Mouse (Mus musculus) heart, embryonic 11.5 days (tissue): ENCODE measurements around the gene Dnajc7. TPM values are rescaled to one million over a fixed set of nuclear protein-coding genes. Genes with fewer than 3 reads are reported as not detected.
"Not testable (repeated sequence)": the region's sequence is repeated elsewhere in the genome, so short reads cannot be mapped to it uniquely, and the experiment has no call there.

Experiments
- ATAC-seq: fragments of 200-750 bp; cut with Nextera tagmentation; replicated peaks from 2 replicates; pipeline ENCODE4 v1.8.0; 2017; ENCODE audit warnings: moderate library complexity; ENCODE audit not compliant: insufficient number of reproducible peaks, low FRiP score, low TSS enrichment
- H3K27ac ChIP-seq: fragments of 300-500 bp; sonication (generic); 2 replicates; pipeline ENCODE4 v1.5.1; 2014; ENCODE audit warnings: mild to moderate bottlenecking, low read depth, low read length
- H3K27me3 ChIP-seq: fragments of 300-500 bp; sonication (generic); 2 replicates; pipeline ENCODE4 v1.6.1; 2014; ENCODE audit warnings: mild to moderate bottlenecking, low read length, mixed read lengths; ENCODE audit not compliant: control insufficient read depth, insufficient read depth
- H3K36me3 ChIP-seq: fragments of 300-500 bp; sonication (generic); 2 replicates; pipeline ENCODE4 v1.6.1; 2014; ENCODE audit warnings: mild to moderate bottlenecking, low read length, moderate library complexity, mixed read lengths; ENCODE audit not compliant: control insufficient read depth, insufficient read depth
- H3K4me1 ChIP-seq: fragments of 300-500 bp; sonication (generic); 2 replicates; pipeline ENCODE4 v1.6.1; 2014; ENCODE audit warnings: low read length; ENCODE audit not compliant: control insufficient read depth, insufficient read depth
- H3K4me2 ChIP-seq: fragments of 300-500 bp; sonication (generic); 2 replicates; pipeline ENCODE4 v1.6.1; 2014; ENCODE audit warnings: mild to moderate bottlenecking, moderate library complexity
- H3K4me3 ChIP-seq: fragments of 300-500 bp; sonication (generic); 2 replicates; pipeline ENCODE4 v1.5.1; 2014; ENCODE audit warnings: low read depth, low read length
- H3K9ac ChIP-seq: fragments of 300-500 bp; sonication (generic); 2 replicates; pipeline ENCODE4 v1.6.1; 2014; ENCODE audit warnings: mild to moderate bottlenecking, low read depth, low read length, moderate library complexity
- H3K9me3 ChIP-seq: fragments of 300-500 bp; sonication (generic); replicated peaks from 2 replicates; pipeline ENCODE4 v1.6.1; 2016; ENCODE audit warnings: low read length; ENCODE audit not compliant: control insufficient read depth
- WGBS: fragments of 180-500 bp; shearing (Covaris S2); extraction: QIAGEN DNeasy Blood & Tissue Kit; methylation state at CpG from one replicate; pipeline ENCODE4 v1.1.7; 2014; ENCODE audit not compliant: insufficient replicate concordance; 5-methylcytosine and 5-hydroxymethylcytosine counted together
- polyA plus RNA-seq: library from polyadenylated mRNA; unstranded; fragments of >200 nt; fragmentation: Nextera tagmentation; extraction: Ambion mirVana; gene quantifications from 2 replicates; pipeline ENCODE4 v1.2.1, GENCODE M21; 2014

Dnajc7 gene
- polyA plus RNA-seq, 1 experiment from 2014 or later: 69.4 TPM

- H3K27me3 ChIP-seq, H3K9me3 ChIP-seq, H3K27ac ChIP-seq, ATAC-seq, H3K4me3 ChIP-seq, H3K36me3 ChIP-seq, H3K4me1 ChIP-seq, H3K9ac ChIP-seq, H3K4me2 ChIP-seq: not testable (repeated sequence)
- 79% methylated on average over 6 of the region's 6 CpGs for WGBS
Observed at GRCm38 (mm10) chr11:100534821-100535220, 85.1 kb downstream of the Dnajc7 start.

GRCm38 (mm10) chr11:100534411-100534810 is 85.6 kb downstream of the Dnajc7 start:
- ATAC-seq, H3K4me2 ChIP-seq, H3K36me3 ChIP-seq, H3K27ac ChIP-seq, H3K9ac ChIP-seq, H3K4me1 ChIP-seq, H3K9me3 ChIP-seq, H3K4me3 ChIP-seq, H3K27me3 ChIP-seq: not testable (repeated sequence)
- WGBS: 72% methylated on average over 2 of the region's 2 CpGs

- no peak for ATAC-seq
- Histone ChIP-seq H3K9ac (no peak overlapping the region), H3K4me2 (no peak overlapping the region), H3K27ac (no peak overlapping the region), H3K9me3 (no peaks in the 10 kb centered on the region), H3K4me1 (no peaks in the 10 kb centered on the region), H3K27me3 (no peaks in the 10 kb centered on the region), H3K4me3 (no peak overlapping the region), H3K36me3 (no peaks in the 10 kb centered on the region)
- WGBS: 79% methylated on average over 6 of the region's 6 CpGs
Observed at GRCm38 (mm10) chr11:100533871-100534270, 86.1 kb downstream of the Dnajc7 start.

Other genes with a start within 250 kb of the Dnajc7 start
- gene Jup, start 222.4 kb downstream of the Dnajc7 start, polyA plus RNA-seq: 72.2 and 80.6 TPM in 2 replicates
- gene P3h4, start 205.3 kb downstream of the Dnajc7 start, polyA plus RNA-seq: 67.2 and 70.6 TPM in 2 replicates
- gene Fkbp10, start 204.5 kb downstream of the Dnajc7 start, polyA plus RNA-seq: 89.3 and 107 TPM in 2 replicates
- 98.8 and 111 TPM in 2 replicates for gene Nt5c3b, start 178.4 kb downstream of the Dnajc7 start, polyA plus RNA-seq
- gene Klhl10, start 178.3 kb downstream of the Dnajc7 start, polyA plus RNA-seq: 0.28 and 0.83 TPM in 2 replicates
- 8.1 and 8.9 TPM in 2 replicates for gene Klhl11, start 147.4 kb downstream of the Dnajc7 start, polyA plus RNA-seq
- 76.6 and 93.9 TPM in 2 replicates for gene Acly, start 92.2 kb downstream of the Dnajc7 start, polyA plus RNA-seq
- gene Ttc25, start 74.6 kb downstream of the Dnajc7 start, polyA plus RNA-seq: 0.31 and 1.1 TPM in 2 replicates
- 15.7 and 19.0 TPM in 2 replicates for gene Cnp, start 45.3 kb downstream of the Dnajc7 start, polyA plus RNA-seq
- gene Nkiras2, start 924 bp downstream of the Dnajc7 start, polyA plus RNA-seq: 65.4 and 66.9 TPM in 2 replicates
- gene Zfp385c, start 72.3 kb upstream of the Dnajc7 start, polyA plus RNA-seq: 0.14 and 0.25 TPM in 2 replicates
- gene Dhx58, start 84.1 kb upstream of the Dnajc7 start, polyA plus RNA-seq: 0.65 and 1.3 TPM in 2 replicates
- gene Kat2a, start 92.3 kb upstream of the Dnajc7 start, polyA plus RNA-seq: 36.7 and 37.9 TPM in 2 replicates
- gene Hspb9, start 93.7 kb upstream of the Dnajc7 start, polyA plus RNA-seq: 0.37 TPM in 1 of 2 replicates, not detected in the other
- 30.8 and 41.1 TPM in 2 replicates for gene Rab5c, start 118.0 kb upstream of the Dnajc7 start, polyA plus RNA-seq
- gene Kcnh4, start 139.8 kb upstream of the Dnajc7 start, polyA plus RNA-seq: not detected in 2 replicates
- not detected in 2 replicates for gene Hcrt, start 142.8 kb upstream of the Dnajc7 start, polyA plus RNA-seq
- gene Ghdc, start 150.8 kb upstream of the Dnajc7 start, polyA plus RNA-seq: 3.8 and 5.3 TPM in 2 replicates
- gene Stat5b, start 230.6 kb upstream of the Dnajc7 start, polyA plus RNA-seq: 26.4 and 32.0 TPM in 2 replicates
- 5.6 and 5.9 TPM in 2 replicates for gene Stat5a, start 239.2 kb upstream of the Dnajc7 start, polyA plus RNA-seq